Mouse (Mus musculus) layer of hippocampus, postnatal 14 days (tissue): ENCODE results near the gene Klhdc8a. TPM values are rescaled to one million over a fixed set of nuclear protein-coding genes. Genes with fewer than 3 reads are reported as not detected.

Experiments
- DNase-seq, 2 experiments: peaks; one replicate each; pipeline ENCODE4 v3.0.0; 2021 to 2022; ENCODE audit warnings: low spot score in 2 of 2, mixed read lengths in 1 of 2
- total RNA-seq, 2 experiments: library from RNA; stranded (reverse); gene quantifications; 2 replicates each; pipeline ENCODE4 v1.2.3; 2021

Gene Klhdc8a
- total RNA-seq, 2 experiments from 2014 or later, result 5.7 to 6.8 TPM

GRCm38 (mm10) chr1:132316625-132316994 is 18.2 kb downstream of the Klhdc8a start:
- DNase-seq, result no peak

GRCm38 (mm10) chr1:132317413-132317812 is 19.0 kb downstream of the Klhdc8a start:
- DNase-seq, result no peak

- no peak for DNase-seq
Measured at GRCm38 (mm10) chr1:132317894-132318863, 19.8 kb downstream of the Klhdc8a start.

- DNase-seq, result no peak
Measured at GRCm38 (mm10) chr1:132319242-132319641, 20.8 kb downstream of the Klhdc8a start.

- DNase-seq, result no peak
Measured at GRCm38 (mm10) chr1:132321821-132322580, 23.6 kb downstream of the Klhdc8a start.

GRCm38 (mm10) chr1:132322711-132323542 is 24.5 kb downstream of the Klhdc8a start:
- peak in 1 of 2 experiments; percentile 46 for DNase-seq

- DNase-seq, result no peak
Measured at GRCm38 (mm10) chr1:132326777-132327176, 28.4 kb downstream of the Klhdc8a start.

- DNase-seq, result no peak
Measured at GRCm38 (mm10) chr1:132327477-132327876, 29.1 kb downstream of the Klhdc8a start.

- no peak for DNase-seq
Measured at GRCm38 (mm10) chr1:132328565-132328964, 30.1 kb downstream of the Klhdc8a start.

GRCm38 (mm10) chr1:132329656-132330055 is 31.2 kb downstream of the Klhdc8a start:
- DNase-seq, result no peak

- DNase-seq, result no peak
Measured at GRCm38 (mm10) chr1:132330397-132330796, 32.0 kb downstream of the Klhdc8a start.

- no peak for DNase-seq
Measured at GRCm38 (mm10) chr1:132331283-132331682, 32.9 kb downstream of the Klhdc8a start.

- DNase-seq, result no peak
Measured at GRCm38 (mm10) chr1:132333201-132333600, 34.8 kb downstream of the Klhdc8a start.

- DNase-seq, result no peak
Measured at GRCm38 (mm10) chr1:132333675-132334141, 35.3 kb downstream of the Klhdc8a start.

GRCm38 (mm10) chr1:132334178-132334801 is 35.9 kb downstream of the Klhdc8a start:
- DNase-seq, result no peak

GRCm38 (mm10) chr1:132335378-132335965 is 37.0 kb downstream of the Klhdc8a start:
- no peak for DNase-seq

- no peak for DNase-seq
Measured at GRCm38 (mm10) chr1:132336921-132337320, 38.5 kb downstream of the Klhdc8a start.

- no peak for DNase-seq
Measured at GRCm38 (mm10) chr1:132338027-132338660, 39.7 kb downstream of the Klhdc8a start.

- no peak for DNase-seq
Measured at GRCm38 (mm10) chr1:132341731-132342501, 43.5 kb downstream of the Klhdc8a start.
